Mouse (Mus musculus) hindbrain, embryonic 14.5 days (tissue): ENCODE results near the gene Pacrg. TPM values are rescaled to one million over a fixed set of nuclear protein-coding genes. Genes with fewer than 3 reads are reported as not detected.

Experiments used
- ATAC-seq: fragments of 200-750 bp; cut with Nextera tagmentation; 2 replicates; pipeline ENCODE4 v1.8.0; 2017; ENCODE audit warnings: moderate number of reproducible peaks, mild to moderate bottlenecking, moderate TSS enrichment, moderate library complexity; ENCODE audit not compliant: low FRiP score
- DNase-seq: peaks from one replicate; pipeline ENCODE4 v3.0.0-alpha.2; 2015; ENCODE audit warnings: low spot score
- H3K27ac ChIP-seq: fragments of 300-500 bp; sonication (generic); 2 replicates; pipeline ENCODE4 v1.5.1; 2014; ENCODE audit warnings: mild to moderate bottlenecking, moderate library complexity
- H3K27me3 ChIP-seq: fragments of 300-500 bp; sonication (generic); 2 replicates; pipeline ENCODE4 v1.6.1; 2014; ENCODE audit warnings: mild to moderate bottlenecking, low read length, mixed read lengths; ENCODE audit not compliant: control insufficient read depth, insufficient read depth
- H3K36me3 ChIP-seq: fragments of 300-500 bp; sonication (generic); replicated peaks from 2 replicates; pipeline ENCODE4 v1.6.1; 2014; ENCODE audit not compliant: control insufficient read depth, insufficient read depth
- H3K4me1 ChIP-seq: fragments of 300-500 bp; sonication (generic); replicated peaks from 2 replicates; pipeline ENCODE4 v1.6.1; 2014; ENCODE audit warnings: antibody characterized with exemption, low read length, mixed read lengths; ENCODE audit not compliant: control insufficient read depth, insufficient read depth
- H3K4me2 ChIP-seq: fragments of 300-500 bp; sonication (generic); replicated peaks from 2 replicates; pipeline ENCODE4 v1.6.1; 2014; ENCODE audit warnings: mild to moderate bottlenecking, moderate library complexity
- H3K4me3 ChIP-seq: fragments of 300-500 bp; sonication (generic); replicated peaks from 2 replicates; pipeline ENCODE4 v1.5.1; 2014; ENCODE audit warnings: mild to moderate bottlenecking, low read length
- H3K9ac ChIP-seq: fragments of 300-500 bp; sonication (generic); 2 replicates; pipeline ENCODE4 v1.6.1; 2014
- H3K9me3 ChIP-seq: fragments of 300-500 bp; sonication (generic); 2 replicates; pipeline ENCODE4 v1.6.1; 2016; ENCODE audit warnings: low read length; ENCODE audit not compliant: control insufficient read depth
- WGBS: fragments of 180-500 bp; shearing (Covaris S2); extraction: QIAGEN DNeasy Blood & Tissue Kit; methylation state at CpG from one replicate; pipeline ENCODE4 v1.1.7; 2014; 5-methylcytosine and 5-hydroxymethylcytosine counted together
- polyA plus RNA-seq: library from polyadenylated mRNA; unstranded; fragments of >200 nt; fragmentation: Nextera tagmentation; extraction: Ambion mirVana; gene quantifications from 2 replicates; pipeline ENCODE4 v1.2.1, GENCODE M21; 2014

Pacrg gene
- polyA plus RNA-seq, 1 experiment from 2014 or later, result 21.9 TPM

- no peaks in the 10 kb centered on the region for H3K27me3 ChIP-seq
- H3K4me1 ChIP-seq, result no peaks in the 10 kb centered on the region
- H3K9ac ChIP-seq, result no peak overlapping the region
- no peaks in the 10 kb centered on the region for H3K36me3 ChIP-seq
- 93% methylated on average over 11 of the region's 11 CpGs for WGBS
- H3K27ac ChIP-seq, result no peak overlapping the region
- DNase-seq (no peak), ATAC-seq (no peak)
- H3K9me3 ChIP-seq, result no peaks in the 10 kb centered on the region
- no peak overlapping the region for H3K4me3 ChIP-seq
- H3K4me2 ChIP-seq, result no peak overlapping the region
These were observed 410.7 kb downstream of the Pacrg start for GRCm38 (mm10) chr17:10429406-10429805.

- H3K27me3 ChIP-seq, result no peaks in the 10 kb centered on the region
- no peaks in the 10 kb centered on the region for H3K36me3 ChIP-seq
- 91% methylated on average over 5 of the region's 5 CpGs for WGBS
- no peak overlapping the region for H3K9ac ChIP-seq
- ATAC-seq (no peak), DNase-seq (no peak)
- H3K4me3 ChIP-seq, result no peak overlapping the region
- no peak overlapping the region for H3K4me2 ChIP-seq
- no peaks in the 10 kb centered on the region for H3K9me3 ChIP-seq
- H3K27ac ChIP-seq, result no peak overlapping the region
- no peaks in the 10 kb centered on the region for H3K4me1 ChIP-seq
These were observed 414.8 kb downstream of the Pacrg start for GRCm38 (mm10) chr17:10425311-10425710.

- H3K36me3 ChIP-seq, result no peaks in the 10 kb centered on the region
- ATAC-seq (no peak), DNase-seq (no peak)
- no peaks in the 10 kb centered on the region for H3K9me3 ChIP-seq
- H3K4me3 ChIP-seq, result no peak overlapping the region
- no peaks in the 10 kb centered on the region for H3K27me3 ChIP-seq
- H3K27ac ChIP-seq, result no peak overlapping the region
- no peaks in the 10 kb centered on the region for H3K4me1 ChIP-seq
- WGBS, result 82% methylated on average over 7 of the region's 7 CpGs
- H3K4me2 ChIP-seq, result no peak overlapping the region
- H3K9ac ChIP-seq, result no peak overlapping the region
These were observed 422.4 kb downstream of the Pacrg start for GRCm38 (mm10) chr17:10417558-10418253.

- no peak overlapping the region for H3K4me2 ChIP-seq
- 75% methylated on average over 4 of the region's 4 CpGs for WGBS
- H3K9me3 ChIP-seq, result no peaks in the 10 kb centered on the region
- no peaks in the 10 kb centered on the region for H3K36me3 ChIP-seq
- H3K4me1 ChIP-seq, result no peaks in the 10 kb centered on the region
- no peak for DNase-seq
- H3K9ac ChIP-seq, result no peak overlapping the region
- no peak overlapping the region for H3K27ac ChIP-seq
- no peak for ATAC-seq
- H3K27me3 ChIP-seq, result no peaks in the 10 kb centered on the region
- no peak overlapping the region for H3K4me3 ChIP-seq
These were observed 423.1 kb downstream of the Pacrg start for GRCm38 (mm10) chr17:10416995-10417394.

DNA sequence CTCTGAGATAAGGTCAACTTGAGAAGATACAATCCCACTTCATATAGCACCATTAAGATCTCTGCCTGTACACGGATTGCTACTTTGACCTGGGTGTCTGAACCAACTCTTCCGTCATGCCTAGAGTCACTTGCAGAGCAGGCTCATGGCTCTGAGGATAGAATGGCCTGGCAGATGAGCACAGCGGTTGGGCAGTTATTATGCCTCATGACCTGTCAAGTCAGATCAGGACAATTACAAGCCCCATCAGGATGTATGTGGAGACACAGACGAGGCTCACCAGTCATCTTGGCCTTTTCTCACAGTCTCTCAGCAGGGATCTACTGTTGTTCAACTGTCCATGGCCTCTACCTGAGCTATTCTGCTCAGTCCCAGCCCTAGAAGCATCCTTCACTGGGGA, 424.0 kb downstream of the Pacrg start:
- no peak overlapping the region for H3K9ac ChIP-seq
- no peaks in the 10 kb centered on the region for H3K36me3 ChIP-seq
- H3K27me3 ChIP-seq, result no peaks in the 10 kb centered on the region
- ATAC-seq, result no peak
- 90% methylated on average over 4 of the region's 4 CpGs for WGBS
- no peaks in the 10 kb centered on the region for H3K9me3 ChIP-seq
- no peak overlapping the region for H3K4me3 ChIP-seq
- no peak overlapping the region for H3K4me2 ChIP-seq
- no peak overlapping the region for H3K27ac ChIP-seq
- no peaks in the 10 kb centered on the region for H3K4me1 ChIP-seq
- no peak for DNase-seq

- DNase-seq (no peak), ATAC-seq (no peak)
- Histone ChIP-seq H3K36me3 (no peaks in the 10 kb centered on the region), H3K9me3 (no peaks in the 10 kb centered on the region), H3K27me3 (no peaks in the 10 kb centered on the region), H3K27ac (no peak overlapping the region), H3K4me2 (no peak overlapping the region), H3K4me1 (no peaks in the 10 kb centered on the region), H3K4me3 (no peak overlapping the region), H3K9ac (no peak overlapping the region)
- WGBS, result 87% methylated on average over 4 of the region's 4 CpGs
These were observed 425.7 kb downstream of the Pacrg start for GRCm38 (mm10) chr17:10414383-10414782.

GRCm38 (mm10) chr17:10413870-10414269, 426.2 kb downstream of the Pacrg start:
- Histone ChIP-seq H3K9ac (no peak overlapping the region), H3K27me3 (no peaks in the 10 kb centered on the region), H3K9me3 (no peaks in the 10 kb centered on the region), H3K4me2 (no peak overlapping the region), H3K27ac (no peak overlapping the region), H3K4me3 (no peak overlapping the region), H3K4me1 (no peaks in the 10 kb centered on the region; the same call in 1 of the 2 replicates), H3K36me3 (no peaks in the 10 kb centered on the region)
- DNase-seq (no peak), ATAC-seq (no peak)
- 81% methylated on average over 9 of the region's 9 CpGs for WGBS

- Histone ChIP-seq H3K9ac (no peak overlapping the region), H3K36me3 (no peaks in the 10 kb centered on the region), H3K4me3 (no peak overlapping the region), H3K4me2 (no peak overlapping the region), H3K4me1 (peaks cover 7% of the 10 kb centered on the region), H3K27me3 (no peaks in the 10 kb centered on the region), H3K9me3 (no peaks in the 10 kb centered on the region), H3K27ac (no peak overlapping the region)
- ATAC-seq (no peak), DNase-seq (no peak)
- 66% methylated on average over 8 of the region's 8 CpGs for WGBS
These were observed 429.3 kb downstream of the Pacrg start for GRCm38 (mm10) chr17:10410597-10411476.

DNA sequence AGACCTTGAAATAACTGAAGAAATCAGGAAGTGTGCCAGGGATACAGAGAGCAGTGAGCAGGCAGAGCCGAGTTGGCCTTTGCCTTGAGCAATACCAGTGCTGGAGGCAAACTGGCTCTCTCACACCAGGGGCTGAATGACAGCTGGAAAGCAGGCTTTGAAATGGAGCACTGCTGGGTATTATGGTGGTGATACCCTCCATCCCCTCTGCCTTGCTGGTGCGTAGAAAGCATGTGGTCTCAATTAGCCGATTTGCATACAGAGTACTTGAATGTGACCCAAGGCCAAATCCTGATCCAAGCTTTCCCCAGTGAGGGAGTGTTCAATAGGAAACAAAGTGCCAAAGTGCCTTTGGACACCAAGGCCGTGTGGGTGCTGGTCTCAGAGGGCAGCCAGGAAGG, 431.4 kb downstream of the Pacrg start:
- peaks cover 7% of the 10 kb centered on the region for H3K4me1 ChIP-seq
- no peaks in the 10 kb centered on the region for H3K36me3 ChIP-seq
- no peak overlapping the region for H3K4me2 ChIP-seq
- no peak overlapping the region for H3K9ac ChIP-seq
- H3K9me3 ChIP-seq, result no peaks in the 10 kb centered on the region
- no peak overlapping the region for H3K27ac ChIP-seq
- no peak overlapping the region for H3K4me3 ChIP-seq
- DNase-seq, result no peak
- no peaks in the 10 kb centered on the region for H3K27me3 ChIP-seq
- ATAC-seq, result peak; percentile 31; the same call in 1 of the 2 replicates
- WGBS, result 42% methylated on average over 4 of the region's 4 CpGs
